Mouse (Mus musculus): ENCODE results near the gene Cyp4f16. TPM values are rescaled to one million over a fixed set of nuclear protein-coding genes. Genes with fewer than 3 reads are reported as not detected.
"Not testable (repeated sequence)": the region's sequence is repeated elsewhere in the genome, so short reads cannot be mapped to it uniquely, and the experiment has no call there.

The Cyp4f16 gene
- polyA plus RNA-seq, 1 experiment from 2014 or later = 11.4 TPM

DNA sequence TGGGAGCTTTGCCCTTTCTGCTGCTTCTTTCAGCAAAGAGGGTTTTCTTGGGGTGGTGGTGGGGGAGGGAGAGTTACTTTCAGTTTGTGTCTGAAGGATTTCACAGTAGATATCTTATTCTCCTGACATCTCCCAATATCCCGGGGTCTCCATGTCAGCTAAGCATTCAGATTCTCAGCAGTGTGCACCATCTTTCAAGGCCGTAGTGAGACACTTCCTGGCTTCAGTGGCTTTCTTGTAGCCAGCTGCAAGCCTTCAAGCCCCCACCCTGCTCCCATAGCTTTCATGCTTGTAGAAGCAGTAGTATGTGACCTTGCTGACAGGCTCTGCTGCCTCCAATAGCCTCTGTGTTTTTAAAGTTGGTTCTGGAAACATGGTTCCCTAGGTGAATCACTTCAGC, 36.9 kb downstream of the Cyp4f16 start:
- not testable (repeated sequence) for H3K4me3 ChIP-seq; DNase-seq (ENCODE audit: low spot score); H3K36me3 ChIP-seq; H3K27ac ChIP-seq (replicated peaks); H3K27me3 ChIP-seq (ENCODE audit: low read depth, poor library complexity, severe bottlenecking); H3K9me3 ChIP-seq (replicated peaks); H3K4me1 ChIP-seq
- WGBS = 68% methylated on average over 2 of the region's 2 CpGs

- Histone ChIP-seq H3K9me3 (replicated peaks) (no peaks in the 10 kb centered on the region; the same call in 1 of the 2 replicates), H3K27me3 (ENCODE audit: low read depth, poor library complexity, severe bottlenecking) (no peaks in the 10 kb centered on the region), H3K4me1 (no peaks in the 10 kb centered on the region), H3K36me3 (no peaks in the 10 kb centered on the region), H3K4me3 (no peak overlapping the region), H3K27ac (replicated peaks) (no peak overlapping the region)
- WGBS = 66% methylated on average over 7 of the region's 7 CpGs
- no peak for DNase-seq (ENCODE audit: low spot score)
Measured at GRCm38 (mm10) chr17:32577496-32578186, 41.3 kb downstream of the Cyp4f16 start.

DNA sequence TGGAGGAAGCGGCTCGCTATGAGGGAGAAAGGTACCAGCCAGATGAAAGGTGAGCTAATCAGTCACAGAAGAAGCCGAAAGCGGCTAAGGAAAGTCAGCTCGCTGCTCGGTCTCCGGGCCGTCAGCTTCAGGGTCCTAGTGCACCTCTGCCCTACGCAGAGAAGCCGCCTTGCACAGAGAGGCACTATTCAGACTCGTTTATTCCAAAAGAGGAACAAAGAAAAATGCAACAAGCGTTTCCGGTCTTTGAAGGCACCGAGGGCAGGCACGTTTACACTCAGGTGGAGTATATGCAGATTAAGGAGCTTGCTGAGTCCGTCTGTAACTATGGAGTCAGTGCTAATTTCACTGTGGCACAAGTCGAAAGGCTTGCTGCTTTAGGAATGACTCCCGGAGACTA, 60.1 kb downstream of the Cyp4f16 start:
- Histone ChIP-seq H3K36me3 (no peaks in the 10 kb centered on the region), H3K4me3 (no peak overlapping the region), H3K9me3 (replicated peaks) (peaks cover 29% of the 10 kb centered on the region), H3K27ac (replicated peaks) (no peak overlapping the region), H3K27me3 (ENCODE audit: low read depth, poor library complexity, severe bottlenecking) (no peaks in the 10 kb centered on the region), H3K4me1 (no peaks in the 10 kb centered on the region)
- WGBS = 91% methylated on average over 18 of the region's 18 CpGs
- DNase-seq (ENCODE audit: low spot score) = no peak

Other genes starting within 250 kb of the Cyp4f16 start
- gene Akap8, start 215.3 kb upstream of the Cyp4f16 start, polyA plus RNA-seq (2016; fragmentation: Nextera tagmentation; extraction: Ambion mirVana) = 130 and 140 TPM in 2 replicates
- gene Akap8l, start 186.0 kb upstream of the Cyp4f16 start, polyA plus RNA-seq (2016; fragmentation: Nextera tagmentation; extraction: Ambion mirVana) = 90.2 and 106 TPM in 2 replicates
- gene Wiz, start 147.1 kb upstream of the Cyp4f16 start, polyA plus RNA-seq (2016; fragmentation: Nextera tagmentation; extraction: Ambion mirVana) = 22.3 and 25.6 TPM in 2 replicates
- 0.40 and 0.42 TPM in 2 replicates for gene Rasal3, start 133.0 kb upstream of the Cyp4f16 start, polyA plus RNA-seq (2016; fragmentation: Nextera tagmentation; extraction: Ambion mirVana)
- gene Pglyrp2, start 112.4 kb upstream of the Cyp4f16 start, polyA plus RNA-seq (2016; fragmentation: Nextera tagmentation; extraction: Ambion mirVana) = 0.07 TPM in 1 of 2 replicates, not detected in the other
- 0.15 and 0.87 TPM in 2 replicates for gene Cyp4f39, start 83.8 kb upstream of the Cyp4f16 start, polyA plus RNA-seq (2016; fragmentation: Nextera tagmentation; extraction: Ambion mirVana)
- 6.4 and 8.7 TPM in 2 replicates for gene Cyp4f17, start 30.5 kb upstream of the Cyp4f16 start, polyA plus RNA-seq (2016; fragmentation: Nextera tagmentation; extraction: Ambion mirVana)
- gene Cyp4f37, start 84.8 kb downstream of the Cyp4f16 start, polyA plus RNA-seq (2016; fragmentation: Nextera tagmentation; extraction: Ambion mirVana) = 0.42 TPM in 1 of 2 replicates, not detected in the other
- not detected in 2 replicates for gene Cyp4f40, start 122.3 kb downstream of the Cyp4f16 start, polyA plus RNA-seq (2016; fragmentation: Nextera tagmentation; extraction: Ambion mirVana)
- 1.8 and 1.9 TPM in 2 replicates for gene Cyp4f15, start 149.1 kb downstream of the Cyp4f16 start, polyA plus RNA-seq (2016; fragmentation: Nextera tagmentation; extraction: Ambion mirVana)